Comparison of ENCODE assay signal across 26 mouse cellular contexts in genomic region chr12:54037602-54038001, GRCm38 (mm10).
"Had no signal": no experiment of that assay in that cellular context is flagged by ENCODE, and none has a peak within 500 bp of the region (broad histone marks: within the 10 kb centered on the region; RNA-seq: fewer than 3 reads in every experiment).

No protein-coding gene starts in this region.

- H3K4me2 ChIP-seq: embryonic facial prominence, embryonic 12.5 days; embryonic facial prominence, embryonic 13.5 days; embryonic facial prominence, embryonic 15.5 days; forebrain, embryonic 12.5 days; forebrain, embryonic 13.5 days; forebrain, embryonic 15.5 days had no signal

- H3K36me3 ChIP-seq: embryonic facial prominence, embryonic 10.5 days; embryonic facial prominence, embryonic 12.5 days; embryonic facial prominence, embryonic 13.5 days; embryonic facial prominence, embryonic 15.5 days; forebrain, embryonic 10.5 days; forebrain, embryonic 12.5 days; forebrain, embryonic 15.5 days; heart, embryonic 10.5 days had no signal

- ATAC-seq: forebrain, embryonic 13.5 days; forebrain, embryonic 14.5 days; forebrain, embryonic 15.5 days; forebrain, embryonic 16.5 days; forebrain, postnatal 0 days had no signal

- H3K4me3 ChIP-seq: embryonic facial prominence, embryonic 10.5 days; embryonic facial prominence, embryonic 12.5 days; embryonic facial prominence, embryonic 13.5 days; embryonic facial prominence, embryonic 15.5 days; erythroblast, embryonic 14.5 days; forebrain, embryonic 10.5 days; forebrain, embryonic 12.5 days; forebrain, embryonic 13.5 days; forebrain, embryonic 15.5 days; gastrocnemius, adult 2 months; heart, adult 2 months; heart, embryonic 10.5 days had no signal

- DNase-seq: cerebellum, postnatal 10 days; cerebellum, postnatal 14 days; cerebellum, postnatal 25 days; cerebellum, postnatal 36 days; embryo, embryonic 11 days; forebrain, postnatal 0 days; gastrocnemius, adult 2 months; gastrocnemius, postnatal 10 days; gastrocnemius, postnatal 14 days; gastrocnemius, postnatal 25 days; gastrocnemius, postnatal 36 days; heart, adult 11 months; heart, adult 18-20 months; heart, adult 2 months had no signal

- H3K27me3 ChIP-seq: embryonic facial prominence, embryonic 12.5 days; embryonic facial prominence, embryonic 13.5 days; embryonic facial prominence, embryonic 15.5 days; forebrain, embryonic 12.5 days; forebrain, embryonic 13.5 days; forebrain, embryonic 15.5 days had no signal
